Mouse (Mus musculus): ENCODE measurements around the gene Mcl1.
"Not testable (repeated sequence)": the region's sequence is repeated elsewhere in the genome, so short reads cannot be mapped to it uniquely, and the experiment has no call there.

The Mcl1 gene

GRCm38 (mm10) chr3:95687524-95688421, 29.2 kb downstream of the Mcl1 start, which contains the start of gene Adamtsl4:
Gene Adamtsl4, minus strand, starts transcription at chr3:95687917.
- DNase-seq: peak; percentile 78 to 86

- no peak for DNase-seq
Measured at GRCm38 (mm10) chr3:95689171-95689915, 30.8 kb downstream of the Mcl1 start.

GRCm38 (mm10) chr3:95689940-95690339, 31.4 kb downstream of the Mcl1 start:
- no peak for DNase-seq

- DNase-seq: not testable (repeated sequence)
Measured at GRCm38 (mm10) chr3:95690552-95690951, 32.0 kb downstream of the Mcl1 start.

GRCm38 (mm10) chr3:95692677-95693076, 34.1 kb downstream of the Mcl1 start:
- DNase-seq: no peak

- no peak for DNase-seq
Measured at GRCm38 (mm10) chr3:95693821-95694807, 35.5 kb downstream of the Mcl1 start.

GRCm38 (mm10) chr3:95694808-95695703, 36.5 kb downstream of the Mcl1 start:
- DNase-seq: no peak

- DNase-seq: no peak
Measured at GRCm38 (mm10) chr3:95695796-95696195, 37.2 kb downstream of the Mcl1 start.

GRCm38 (mm10) chr3:95696360-95696759, 37.8 kb downstream of the Mcl1 start:
- no peak for DNase-seq

- DNase-seq: no peak
Measured at GRCm38 (mm10) chr3:95698286-95698685, 39.7 kb downstream of the Mcl1 start.

- peak; percentile 82 for DNase-seq
Measured at GRCm38 (mm10) chr3:95700233-95700681, 41.7 kb downstream of the Mcl1 start.

GRCm38 (mm10) chr3:95701085-95701484, 42.5 kb downstream of the Mcl1 start:
- DNase-seq: no peak

GRCm38 (mm10) chr3:95701877-95702540, 43.4 kb downstream of the Mcl1 start:
- DNase-seq: peak; percentile 63 to 79

GRCm38 (mm10) chr3:95703276-95703675, 44.7 kb downstream of the Mcl1 start:
- no peak for DNase-seq

- DNase-seq: no peak
Measured at GRCm38 (mm10) chr3:95704612-95705011, 46.0 kb downstream of the Mcl1 start.

- DNase-seq: no peak
Measured at GRCm38 (mm10) chr3:95706273-95706672, 47.7 kb downstream of the Mcl1 start.

GRCm38 (mm10) chr3:95707497-95707896, 48.9 kb downstream of the Mcl1 start:
- DNase-seq: no peak

GRCm38 (mm10) chr3:95709044-95709443, 50.5 kb downstream of the Mcl1 start:
- no peak for DNase-seq

GRCm38 (mm10) chr3:95709967-95710366, 51.4 kb downstream of the Mcl1 start:
- DNase-seq: no peak

Data from cerebellum, postnatal 25 days (tissue).